Mouse (Mus musculus): ENCODE measurements around the gene Tmem198b. TPM values are rescaled to one million over a fixed set of nuclear protein-coding genes. Genes with fewer than 3 reads are reported as not detected.

Tmem198b gene
- 9.4 and 11.5 TPM in 2 replicates for polyA plus RNA-seq (2012; rRNA removed)

GRCm38 (mm10) chr10:128804271-128805091 lies at the start of gene Tmem198b:
Tmem198b (minus strand) TSS chr10:128804370.

GRCm38 (mm10) chr10:128821358-128822056 lies 17.3 kb upstream of the Tmem198b start, which contains the start of gene Ormdl2:
Ormdl2 (minus strand) TSS chr10:128821645.

GRCm38 (mm10) chr10:128817033-128817432 lies 12.9 kb upstream of the Tmem198b start, which contains the start of gene Sarnp:
Sarnp (plus strand) TSS chr10:128817333.

GRCm38 (mm10) chr10:128803771-128804270 lies 349 bp downstream of the Tmem198b start, which contains the start of gene Dnajc14:
Dnajc14 (plus strand) TSS chr10:128804062.

GRCm38 (mm10) chr10:128790398-128791124 lies 13.6 kb downstream of the Tmem198b start, which contains the start of gene Mmp19:
Mmp19 (plus strand) TSS chr10:128790910.

Other genes starting within 250 kb of the Tmem198b start
- gene Pa2g4, start 238.4 kb downstream of the Tmem198b start, polyA plus RNA-seq (2012; rRNA removed): 4.8 and 7.2 TPM in 2 replicates
- 15.2 and 18.8 TPM in 2 replicates for gene Erbb3, start 214.7 kb downstream of the Tmem198b start, polyA plus RNA-seq (2012; rRNA removed)
- 506 and 586 TPM in 2 replicates for gene Rps26, start 177.6 kb downstream of the Tmem198b start, polyA plus RNA-seq (2012; rRNA removed)
- gene Ikzf4, start 158.4 kb downstream of the Tmem198b start, polyA plus RNA-seq (2012; rRNA removed): 0.70 and 0.71 TPM in 2 replicates
- 19.1 and 36.0 TPM in 2 replicates for gene Suox, start 130.3 kb downstream of the Tmem198b start, polyA plus RNA-seq (2012; rRNA removed)
- 35.8 and 44.6 TPM in 2 replicates for gene Rab5b, start 108.1 kb downstream of the Tmem198b start, polyA plus RNA-seq (2012; rRNA removed)
- 1.5 and 1.8 TPM in 2 replicates for gene Pmel, start 100.2 kb downstream of the Tmem198b start, polyA plus RNA-seq (2012; rRNA removed)
- 4.8 and 7.7 TPM in 2 replicates for gene Cdk2, start 99.3 kb downstream of the Tmem198b start, polyA plus RNA-seq (2012; rRNA removed)
- gene Dgka, start 59.5 kb downstream of the Tmem198b start, polyA plus RNA-seq (2012; rRNA removed): 11.9 and 18.1 TPM in 2 replicates
- gene Pym1, start 56.5 kb downstream of the Tmem198b start, polyA plus RNA-seq (2012; rRNA removed): 7.1 and 7.7 TPM in 2 replicates
- gene Mmp19, start 13.5 kb downstream of the Tmem198b start, polyA plus RNA-seq (2012; rRNA removed): 1.2 and 1.7 TPM in 2 replicates
- gene Dnajc14, start 308 bp downstream of the Tmem198b start, polyA plus RNA-seq (2012; rRNA removed): 4.2 and 6.2 TPM in 2 replicates
- 0.31 and 0.76 TPM in 2 replicates for gene Sarnp, start 13.0 kb upstream of the Tmem198b start, polyA plus RNA-seq (2012; rRNA removed)
- 39.1 and 41.1 TPM in 2 replicates for gene Ormdl2, start 17.3 kb upstream of the Tmem198b start, polyA plus RNA-seq (2012; rRNA removed)
- 0.54 TPM in 2 replicates for gene Gdf11, start 87.3 kb upstream of the Tmem198b start, polyA plus RNA-seq (2012; rRNA removed)
- gene Cd63, start 96.6 kb upstream of the Tmem198b start, polyA plus RNA-seq (2012; rRNA removed): 52.8 and 59.1 TPM in 2 replicates
- gene Rdh5, start 118.5 kb upstream of the Tmem198b start, polyA plus RNA-seq (2012; rRNA removed): 13.0 and 16.4 TPM in 2 replicates
- gene Bloc1s1, start 119.7 kb upstream of the Tmem198b start, polyA plus RNA-seq (2012; rRNA removed): 50.6 and 55.1 TPM in 2 replicates
- 45.3 and 45.5 TPM in 2 replicates for gene Itga7, start 129.4 kb upstream of the Tmem198b start, polyA plus RNA-seq (2012; rRNA removed)
- 2.9 and 4.1 TPM in 2 replicates for gene Mettl7b, start 156.6 kb upstream of the Tmem198b start, polyA plus RNA-seq (2012; rRNA removed)
- not detected in 2 replicates for gene Olfr9, start 185.1 kb upstream of the Tmem198b start, polyA plus RNA-seq (2012; rRNA removed)
- not detected in 2 replicates for gene Olfr763, start 206.4 kb upstream of the Tmem198b start, polyA plus RNA-seq (2012; rRNA removed)
- gene Olfr764-ps1, start 235.5 kb upstream of the Tmem198b start, polyA plus RNA-seq (2012; rRNA removed): not detected in 2 replicates
- not detected in 2 replicates for gene Olfr765, start 245.6 kb upstream of the Tmem198b start, polyA plus RNA-seq (2012; rRNA removed)

All from stomach, adult 2 months (tissue).